ENCODE assay signal across 20 mouse cellular contexts in the genomic region with DNA sequence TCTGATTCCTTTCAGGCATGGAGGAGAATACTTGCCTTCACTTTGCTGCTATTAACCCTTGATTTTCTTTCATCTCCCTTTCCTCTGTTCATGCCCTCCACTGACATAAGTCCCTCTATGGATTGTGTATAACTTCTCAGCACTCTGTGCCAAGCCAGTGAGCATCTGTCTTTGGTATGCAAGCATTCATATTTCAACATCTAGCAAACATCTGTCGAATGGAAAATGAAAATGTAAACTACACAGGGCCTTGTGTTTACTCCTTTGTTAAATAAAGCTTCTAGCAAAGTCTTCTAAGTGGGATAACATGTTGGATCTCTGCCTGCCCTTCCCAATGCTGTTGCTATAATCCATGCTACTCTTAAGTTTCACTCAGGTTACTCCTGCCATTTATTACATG.
"Had no signal": no experiment of that assay in that cellular context is flagged by ENCODE, and none has a peak within 500 bp of the region (broad histone marks: within the 10 kb centered on the region; RNA-seq: fewer than 3 reads in every experiment).

No protein-coding gene starts in this region.

- H3K9ac ChIP-seq: limb, embryonic 13.5 days; liver, embryonic 13.5 days; midbrain, embryonic 13.5 days; neural tube, embryonic 13.5 days had no signal

- H3K36me3 ChIP-seq: limb, embryonic 10.5 days; limb, embryonic 13.5 days; liver, embryonic 13.5 days; midbrain, embryonic 10.5 days; midbrain, embryonic 13.5 days; neural tube, embryonic 13.5 days had no signal

- H3K4me3 ChIP-seq: layer of hippocampus, adult 2 months; limb, embryonic 10.5 days; limb, embryonic 13.5 days; liver, embryonic 13.5 days; megakaryocyte, embryonic 14.5 days; midbrain, embryonic 10.5 days; midbrain, embryonic 13.5 days; myocyte; neural tube, embryonic 13.5 days had no signal

- H3K27me3 ChIP-seq: limb, embryonic 13.5 days; liver, embryonic 13.5 days; megakaryocyte, embryonic 14.5 days; midbrain, embryonic 13.5 days; neural tube, embryonic 13.5 days had no signal

- DNase-seq: kidney, adult 2 months; kidney, postnatal 25 days; layer of hippocampus, adult 9-11 months; liver; liver, embryonic 13.5 days; lung, postnatal 36 days; retina, postnatal 1 day; right cerebral cortex, postnatal 25 days; spleen, adult 18-20 months; thymus, postnatal 25 days had no signal

- H3K4me2 ChIP-seq: limb, embryonic 13.5 days; liver, embryonic 13.5 days; midbrain, embryonic 13.5 days; neural tube, embryonic 13.5 days had no signal

- H3K27ac ChIP-seq: kidney, postnatal 0 days; layer of hippocampus, adult 2 months; limb, embryonic 10.5 days; limb, embryonic 13.5 days; liver, embryonic 13.5 days; midbrain, embryonic 10.5 days; midbrain, embryonic 13.5 days; neural tube, embryonic 13.5 days had no signal

- ATAC-seq: midbrain, embryonic 13.5 days; midbrain, embryonic 16.5 days had no signal

- H3K4me1 ChIP-seq: limb, embryonic 10.5 days; limb, embryonic 13.5 days; liver, embryonic 13.5 days; megakaryocyte, embryonic 14.5 days; midbrain, embryonic 10.5 days; midbrain, embryonic 13.5 days; neural tube, embryonic 13.5 days had no signal

- H3K9me3 ChIP-seq: limb, embryonic 10.5 days; limb, embryonic 13.5 days; liver, embryonic 13.5 days; midbrain, embryonic 10.5 days; midbrain, embryonic 13.5 days; neural tube, embryonic 13.5 days had no signal
